Mouse (Mus musculus) A20 (cell line): ENCODE data around the gene Erbin.

Experiments used
- DNase-seq: peaks from one replicate; pipeline ENCODE4 v3.0.0-alpha.2; 2011; ENCODE audit warnings: low read depth, low spot score

Erbin gene

DNA sequence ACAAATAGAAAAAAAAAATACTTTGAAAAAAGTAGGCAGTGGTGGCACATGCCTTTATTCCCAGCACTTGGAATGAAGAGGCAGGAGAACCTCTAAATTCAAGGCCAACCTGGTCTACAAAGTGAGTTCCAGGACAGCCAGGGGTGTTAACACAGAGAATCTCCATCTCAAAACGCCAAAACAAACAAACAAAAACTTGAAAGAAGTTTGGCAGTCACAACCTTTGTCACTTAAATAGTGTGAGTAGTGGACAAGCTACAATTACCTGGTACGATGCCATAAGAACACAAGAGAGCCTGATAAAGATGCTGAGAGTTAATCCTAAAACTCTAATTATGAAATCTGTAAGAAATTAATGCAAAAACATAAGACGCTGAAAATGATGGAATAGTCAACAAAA lies 8.0 kb downstream of the Erbin start:
- DNase-seq = no peak

DNA sequence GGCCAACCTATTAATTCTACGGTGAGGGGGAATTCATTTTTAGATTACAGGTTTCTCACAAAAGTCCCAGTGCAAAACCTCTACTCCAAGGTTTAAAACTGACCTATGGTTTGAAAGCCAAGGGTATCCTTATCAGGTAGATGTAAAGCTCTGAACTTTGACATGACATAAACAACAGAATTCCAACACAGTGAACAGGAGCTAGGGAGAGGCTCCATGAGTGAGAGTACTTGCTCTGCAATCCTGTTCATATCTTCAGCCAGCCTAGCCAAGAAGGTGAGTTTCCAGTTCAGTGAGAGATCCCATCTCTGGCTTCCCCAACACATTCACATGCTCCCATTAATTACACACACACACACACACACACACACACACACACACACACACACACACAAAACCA lies 9.7 kb downstream of the Erbin start:
- DNase-seq = no peak

DNA sequence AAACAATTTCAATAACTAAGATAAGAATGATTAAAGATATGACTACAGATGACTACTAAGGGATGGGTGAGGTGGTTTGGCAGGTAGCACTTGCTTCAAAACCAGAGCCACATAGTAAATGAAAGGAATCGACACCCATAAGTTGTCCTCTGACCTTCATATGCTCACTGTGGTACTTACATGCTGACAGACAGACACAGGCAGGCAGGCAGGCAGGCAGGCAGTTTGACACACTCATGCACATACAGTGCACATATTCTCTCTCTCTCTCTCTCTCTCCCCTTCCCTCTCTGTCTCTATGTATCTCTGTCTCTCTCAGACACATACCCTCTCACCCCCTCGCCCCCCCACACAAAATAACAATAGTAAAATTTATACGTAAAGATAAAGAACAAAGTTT lies 10.4 kb downstream of the Erbin start:
- no peak for DNase-seq

DNA sequence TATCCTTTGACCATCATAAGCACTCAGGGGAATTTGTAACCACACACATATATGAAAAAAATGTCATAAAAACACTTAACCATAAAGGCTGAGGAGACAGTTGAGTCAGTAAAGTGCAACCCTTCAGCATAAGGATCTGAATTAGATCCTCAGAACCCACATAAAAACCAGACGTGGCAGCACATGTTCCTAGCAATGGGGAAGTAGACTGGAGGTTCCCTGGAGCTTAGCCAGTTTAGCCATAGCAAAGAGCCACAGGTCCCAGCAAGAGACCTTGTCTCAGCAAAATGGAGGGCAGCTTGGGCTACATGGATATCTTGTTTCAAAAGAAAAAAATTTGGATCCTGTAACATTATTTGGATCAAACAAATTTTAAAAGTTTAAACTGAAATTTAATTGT lies 20.3 kb downstream of the Erbin start:
- no peak for DNase-seq

DNA sequence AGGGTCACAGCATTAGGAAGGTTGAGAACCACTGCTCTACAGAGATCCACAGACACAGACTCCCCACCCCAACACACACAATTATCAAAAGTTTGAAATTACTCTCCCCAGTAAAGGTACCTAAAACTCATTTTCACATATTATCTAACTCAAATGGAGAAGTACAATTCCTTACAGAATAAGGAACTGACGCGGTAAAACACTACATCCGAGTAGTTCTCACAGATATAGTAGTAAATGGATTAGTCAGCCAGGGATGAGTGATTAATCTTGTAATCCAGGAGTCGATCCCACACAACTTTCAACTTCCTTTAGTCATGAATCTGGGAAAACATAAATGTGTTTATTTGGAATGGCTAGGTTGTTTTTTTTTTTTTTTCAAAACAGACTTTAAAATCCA lies 22.7 kb downstream of the Erbin start:
- no peak for DNase-seq

DNA sequence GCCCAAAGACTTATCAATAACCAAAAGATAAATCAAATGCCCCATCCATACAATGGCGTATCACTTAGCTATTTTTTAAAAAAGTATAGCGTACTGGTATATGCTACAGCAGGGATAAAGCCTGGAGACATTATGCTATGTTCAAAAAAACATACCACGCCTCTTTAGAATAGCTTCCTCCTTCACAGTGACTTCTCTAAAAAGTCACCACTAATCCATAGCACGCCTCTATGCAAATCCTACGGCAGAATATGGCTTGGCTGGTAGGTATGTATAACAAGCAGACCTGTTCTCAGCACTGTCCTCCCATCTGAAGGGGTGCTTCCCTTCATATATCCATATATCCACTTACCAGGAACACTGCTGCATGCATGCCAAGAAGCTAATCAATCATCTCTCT lies 27.2 kb downstream of the Erbin start:
- no peak for DNase-seq

DNA sequence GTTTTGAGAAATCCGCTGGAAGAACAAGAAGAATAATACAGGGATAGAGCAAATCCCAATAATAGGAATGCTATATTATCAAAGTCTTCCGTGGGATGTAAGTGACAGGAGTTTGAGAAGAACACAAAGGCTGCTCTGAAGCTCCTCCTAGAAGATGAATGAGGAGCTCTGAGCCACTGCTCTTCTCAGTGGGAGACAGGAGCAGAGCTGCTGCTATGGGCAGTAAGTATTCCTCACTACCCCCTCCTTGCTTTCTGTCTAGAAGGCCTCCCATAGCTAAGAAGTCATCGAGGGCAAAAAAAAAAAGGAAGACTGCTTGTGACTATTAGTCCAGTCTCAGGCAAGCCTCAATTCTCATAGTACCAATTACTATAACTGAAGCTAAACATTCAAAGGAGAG lies 30.3 kb downstream of the Erbin start:
- no peak for DNase-seq

DNA sequence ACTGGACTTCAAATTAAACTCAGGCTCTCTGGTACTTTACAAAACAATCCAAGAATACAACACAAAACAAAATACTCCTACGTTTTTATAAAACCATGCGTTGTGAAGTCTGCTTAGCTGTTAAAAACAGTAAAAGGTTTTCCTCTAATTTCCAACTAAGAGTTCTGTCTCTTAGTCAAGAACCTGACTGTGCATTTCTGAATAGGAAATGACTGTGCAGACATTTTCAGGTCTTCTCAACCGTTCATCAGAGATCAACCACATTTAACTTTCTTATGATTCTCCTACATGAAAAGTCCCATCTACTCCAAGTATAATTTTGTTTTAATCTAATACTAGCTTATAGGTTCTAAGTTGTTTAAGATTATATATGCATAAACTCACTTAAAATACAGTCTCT lies 33.8 kb downstream of the Erbin start:
- DNase-seq = no peak

DNA sequence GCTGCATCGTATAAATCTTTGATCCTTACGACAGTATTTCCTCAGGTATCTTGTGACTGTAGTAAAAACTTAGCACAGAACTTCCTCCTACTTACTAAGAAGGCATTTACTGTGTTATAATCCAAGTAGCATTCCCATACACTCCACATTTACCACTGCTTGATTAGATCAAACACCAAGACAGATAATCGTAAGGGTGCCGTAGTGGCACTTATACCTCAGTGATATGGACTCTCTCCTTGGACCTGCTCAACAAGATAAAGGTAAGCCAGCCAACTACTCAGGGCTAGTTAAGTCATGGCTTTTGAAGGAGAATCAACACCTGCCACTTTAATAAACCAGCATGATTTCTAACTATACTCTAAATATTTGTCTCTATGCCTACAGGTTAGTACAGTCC lies 39.1 kb downstream of the Erbin start:
- no peak for DNase-seq

DNA sequence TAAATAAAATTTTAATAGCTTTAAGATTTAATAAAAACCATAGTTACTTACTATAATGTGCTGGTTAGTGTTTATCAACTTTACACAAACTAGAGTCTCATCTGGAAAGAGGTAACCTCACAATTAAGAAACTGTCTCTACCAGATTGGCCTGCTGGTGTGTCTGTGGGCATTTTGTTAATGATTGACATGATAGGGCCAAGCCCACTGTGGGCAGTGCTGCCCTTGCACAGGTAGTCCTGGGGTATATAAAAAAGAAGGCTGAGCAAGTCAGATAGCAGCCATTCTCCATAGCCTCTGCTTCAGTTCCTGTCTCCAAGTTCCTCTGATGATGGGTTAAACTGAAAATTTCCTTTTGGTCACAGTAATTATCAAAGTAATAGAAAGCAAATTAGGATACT lies 43.6 kb downstream of the Erbin start:
- DNase-seq = no peak

DNA sequence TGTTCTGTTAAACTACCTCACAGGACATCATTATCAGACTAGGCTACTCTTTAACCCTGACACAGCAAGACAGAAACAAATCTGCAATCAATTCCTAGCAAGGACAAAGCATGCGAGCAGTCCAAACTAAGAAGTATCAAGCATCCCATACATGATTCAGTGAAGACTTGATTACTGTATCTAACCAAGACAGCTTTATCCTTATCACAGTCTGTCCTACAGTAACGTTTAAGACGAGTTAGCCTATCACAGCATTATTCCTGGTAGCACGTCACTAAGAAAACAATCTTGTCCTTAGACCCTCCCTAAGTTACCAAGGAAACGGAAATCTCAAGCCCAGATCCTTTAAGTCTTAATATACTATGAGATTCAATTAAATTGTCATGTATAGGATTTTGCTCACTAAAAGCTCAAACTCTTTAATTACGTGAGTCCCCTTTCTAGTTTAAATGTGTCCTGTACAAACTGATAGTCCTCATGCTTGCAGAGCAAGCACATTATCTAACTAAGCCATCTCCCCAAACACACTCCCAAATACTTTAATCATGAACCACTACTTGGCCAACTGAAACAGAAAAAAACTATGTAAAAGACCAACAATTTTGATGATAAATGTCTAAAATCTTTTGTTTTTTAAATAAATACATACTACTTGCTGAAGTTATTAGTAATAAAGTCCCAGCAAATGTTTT lies 44.3 kb downstream of the Erbin start:
- no peak for DNase-seq

DNA sequence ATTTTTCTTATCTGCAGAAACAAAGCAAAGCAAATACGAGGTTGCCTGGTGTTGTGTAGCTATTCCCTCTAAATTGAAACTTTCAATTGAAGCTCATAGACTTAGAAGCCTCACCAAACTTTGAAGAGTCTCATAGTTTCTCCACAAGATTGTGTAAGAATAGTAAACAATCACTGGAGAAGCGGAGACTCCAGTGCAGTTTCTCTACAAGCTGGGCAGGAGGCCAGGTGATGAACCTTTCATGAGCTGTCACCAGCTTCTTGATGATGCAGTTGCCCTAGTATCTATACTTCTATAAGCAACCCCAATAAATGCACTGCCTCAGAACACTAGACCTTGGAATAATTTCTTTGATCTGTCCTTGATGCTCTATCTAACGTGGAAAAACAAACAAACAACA lies 49.5 kb downstream of the Erbin start:
- no peak for DNase-seq

DNA sequence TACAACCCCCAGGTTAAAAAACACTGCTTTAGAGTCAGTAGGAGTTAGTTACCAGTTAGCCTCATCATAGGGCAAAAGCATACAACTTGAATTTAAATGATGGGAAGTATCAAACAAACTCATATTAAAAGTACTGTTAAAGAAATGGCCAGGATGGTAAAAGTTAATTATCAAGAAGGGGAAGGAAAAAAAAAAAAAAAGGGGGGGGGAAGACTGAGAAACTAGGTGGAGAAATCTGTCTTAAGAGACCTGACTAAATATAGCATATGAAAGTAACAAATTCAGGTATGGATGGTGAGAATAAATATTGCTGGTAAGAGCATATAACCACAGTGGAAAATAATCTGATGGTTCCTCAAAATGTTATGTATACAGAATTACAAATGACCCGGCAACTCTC lies 50.2 kb downstream of the Erbin start:
- DNase-seq = no peak

DNA sequence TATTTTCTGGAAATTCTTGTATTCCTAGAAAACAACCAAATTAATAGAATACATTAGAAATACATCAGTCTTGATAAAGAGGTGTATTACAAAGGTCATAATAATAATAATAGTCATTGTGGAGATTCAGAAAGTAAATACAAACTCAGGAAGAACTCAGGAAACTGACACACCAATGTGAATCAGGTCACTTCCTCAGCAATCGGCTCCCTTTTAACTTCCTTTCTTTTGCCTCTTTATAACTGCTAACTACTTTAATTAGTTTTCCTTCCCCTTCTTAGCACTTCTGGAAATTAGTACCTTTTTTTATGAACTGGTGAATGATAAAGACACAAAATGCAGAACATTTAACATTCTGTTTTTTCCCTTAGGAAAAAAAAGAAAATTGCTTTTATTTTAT lies 51.4 kb downstream of the Erbin start:
- peak; percentile 9 for DNase-seq

DNA sequence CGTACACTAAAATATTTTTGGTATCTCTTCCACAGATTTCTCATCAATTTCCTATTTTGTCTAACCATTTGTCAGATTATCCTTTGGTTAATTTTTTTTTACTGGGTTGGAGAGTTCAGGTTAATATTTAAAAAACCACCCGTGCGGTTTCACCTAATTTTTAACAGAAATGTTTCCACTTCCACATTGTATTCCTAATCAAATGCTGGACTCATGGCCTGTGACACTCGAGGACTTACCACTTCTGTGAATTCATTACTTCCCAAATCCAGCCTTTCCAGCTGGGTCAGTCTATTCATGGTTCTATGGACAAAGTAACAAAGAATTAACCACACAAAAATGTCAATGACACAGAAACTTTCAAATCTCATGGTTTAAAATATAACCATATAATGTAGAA lies 58.3 kb downstream of the Erbin start:
- no peak for DNase-seq

DNA sequence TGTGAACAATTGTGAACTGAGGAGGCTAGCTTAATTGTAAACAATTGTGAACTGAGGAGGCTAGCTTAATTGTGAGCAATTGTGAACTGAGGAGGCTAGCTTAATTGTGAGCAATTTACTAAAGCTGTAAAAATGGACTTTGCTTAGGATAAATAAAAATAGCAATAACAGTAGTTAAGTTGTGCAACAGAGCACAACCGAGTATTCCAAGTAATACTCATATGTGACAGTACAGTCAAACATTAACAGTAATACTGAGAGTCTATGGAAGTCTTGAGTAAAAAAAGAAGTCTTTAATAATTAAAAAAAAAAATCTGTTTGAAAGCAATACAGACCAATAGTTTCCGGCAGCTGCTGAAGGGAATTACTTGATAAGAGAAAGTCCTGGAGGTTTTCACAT lies 61.3 kb downstream of the Erbin start:
- no peak for DNase-seq

DNA sequence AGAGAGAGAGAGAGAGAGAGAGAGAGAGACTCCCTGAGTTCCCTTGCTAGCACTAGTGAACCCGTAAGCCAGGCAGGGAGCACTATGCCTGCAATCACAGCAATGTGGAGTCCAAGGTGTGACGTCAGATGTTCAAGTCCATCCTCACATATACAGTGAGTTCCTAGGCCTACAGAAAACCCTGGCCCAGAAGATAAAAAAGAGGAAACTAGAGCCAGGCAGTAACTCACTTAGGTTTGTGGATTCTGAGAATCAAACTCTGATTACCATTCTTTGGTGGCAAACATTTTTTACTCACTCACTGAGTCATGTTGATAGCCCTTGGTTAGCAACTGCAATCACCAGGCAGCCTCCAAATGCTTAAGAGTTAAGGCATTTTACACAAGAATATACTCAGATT lies 72.7 kb downstream of the Erbin start:
- DNase-seq = no peak

DNA sequence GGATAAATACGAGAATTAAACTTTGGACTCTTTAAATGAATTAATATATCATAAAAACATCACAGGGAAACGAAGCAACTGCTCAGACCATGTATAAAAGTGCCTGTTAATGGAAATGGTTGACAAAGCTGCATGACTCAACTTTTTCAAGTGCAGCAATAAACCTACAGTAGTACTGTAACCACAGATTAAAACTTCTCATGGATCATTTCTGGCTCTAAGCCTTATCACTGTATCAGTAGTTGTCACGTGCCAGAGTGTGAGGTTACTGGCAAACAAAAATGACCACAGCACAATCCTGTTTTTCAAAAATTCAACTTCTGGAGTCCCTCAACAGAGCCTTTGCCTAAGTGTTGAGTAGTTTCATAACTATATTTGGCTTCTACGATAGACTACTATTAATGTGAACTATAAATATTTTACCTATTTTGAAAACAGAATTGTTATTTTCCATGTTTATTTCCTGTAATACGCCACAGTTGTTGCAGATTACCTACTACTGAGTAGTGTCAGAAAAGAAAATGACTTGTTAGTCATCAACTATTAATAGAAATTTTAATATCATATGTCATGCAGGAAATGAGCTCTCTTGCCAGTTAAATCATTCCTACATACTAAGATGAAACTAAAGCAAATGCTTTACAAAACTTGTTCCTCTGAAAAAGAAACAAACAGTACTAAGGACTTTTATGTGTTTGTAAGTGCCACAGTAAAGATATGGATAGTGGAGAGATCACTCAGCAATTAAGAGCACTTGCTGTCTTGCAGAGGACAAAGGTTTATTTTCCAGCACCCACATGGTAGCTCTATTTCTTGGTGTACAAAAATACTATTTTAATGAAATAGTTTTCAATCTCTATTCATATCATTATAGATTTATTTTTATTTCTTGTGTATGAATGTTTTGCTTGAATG lies 78.8 kb downstream of the Erbin start:
- DNase-seq = no peak

DNA sequence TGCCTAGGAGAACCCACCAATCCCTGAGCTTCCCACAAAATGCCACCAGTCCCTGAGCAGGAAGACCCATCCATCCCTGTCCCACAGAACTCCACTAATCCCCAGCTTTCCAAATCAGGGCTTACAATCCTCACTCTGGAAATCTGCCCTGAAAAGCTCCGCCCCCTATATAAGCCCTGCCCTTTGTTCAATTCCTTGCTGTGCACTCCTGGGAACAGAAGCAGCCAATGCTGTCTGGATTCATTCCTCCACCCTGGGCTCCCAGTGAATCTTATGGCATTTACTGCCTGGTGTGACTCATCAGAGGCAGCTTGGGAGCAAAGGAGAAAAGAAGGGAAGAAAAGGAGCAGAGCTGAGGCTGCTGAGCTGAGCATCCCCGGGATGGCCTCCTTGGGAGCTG lies 81.7 kb downstream of the Erbin start:
- DNase-seq = no peak

DNA sequence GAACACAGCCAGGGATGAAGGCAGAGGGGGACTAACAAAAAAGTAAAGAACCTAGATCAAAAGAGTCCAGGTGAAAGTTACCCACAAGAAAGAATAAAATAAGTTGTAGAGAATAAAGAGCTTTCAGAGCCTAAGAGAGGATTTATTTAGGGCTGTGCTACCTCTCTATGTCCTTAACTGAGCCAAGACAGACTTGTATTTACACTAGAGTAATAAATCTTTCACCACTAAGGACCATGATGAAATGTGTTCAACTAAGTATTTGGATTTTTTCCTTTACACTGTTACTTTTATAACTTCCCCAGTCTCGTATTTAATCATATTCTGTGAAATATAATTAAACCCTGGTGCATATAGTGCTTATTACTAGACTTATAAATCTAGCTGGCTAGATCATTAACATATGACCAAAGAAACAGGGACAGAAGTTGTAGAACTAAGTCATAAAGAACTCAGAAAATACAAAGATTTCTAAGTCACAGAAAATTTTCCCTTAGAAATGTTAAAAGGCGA lies 90.6 kb downstream of the Erbin start:
- DNase-seq = no peak

DNA sequence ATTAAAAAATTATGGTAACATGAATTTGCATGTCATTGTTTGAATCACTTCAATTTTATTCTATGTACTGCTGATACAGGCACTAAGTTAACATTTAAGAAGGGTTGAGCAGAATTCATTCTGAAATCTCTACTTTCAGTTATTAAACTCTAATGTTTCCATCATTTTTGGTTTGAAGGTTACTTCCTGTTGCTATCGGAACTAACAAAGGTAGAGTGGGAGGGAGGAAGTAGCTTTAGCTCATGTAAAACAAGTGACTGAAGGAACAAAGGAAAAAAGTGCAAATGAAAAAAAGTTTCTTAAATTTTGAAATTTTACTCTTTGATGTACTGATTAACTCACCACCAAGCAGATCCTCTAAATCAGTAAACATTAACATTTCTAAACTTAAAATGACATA lies 98.0 kb downstream of the Erbin start:
- no peak for DNase-seq

DNA sequence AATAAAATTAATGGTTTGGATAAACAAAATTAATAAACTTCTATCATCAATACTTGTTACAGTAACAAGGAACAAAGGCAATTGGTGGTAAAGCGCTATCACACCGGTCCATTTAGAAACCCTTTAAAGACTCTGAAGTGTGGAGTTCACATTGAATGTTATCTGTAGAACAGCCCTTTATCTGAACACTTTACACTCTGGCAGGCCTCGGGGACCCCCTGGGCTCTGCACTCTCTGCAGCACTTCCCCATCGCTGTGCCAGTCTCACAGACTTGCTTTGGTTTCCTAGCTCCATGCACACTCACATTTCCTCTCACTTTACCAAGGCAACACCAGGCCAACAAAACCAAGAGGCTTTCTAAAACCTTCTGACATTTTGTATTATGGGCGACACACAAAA lies 100.9 kb downstream of the Erbin start:
- peak; percentile 47 for DNase-seq

DNA sequence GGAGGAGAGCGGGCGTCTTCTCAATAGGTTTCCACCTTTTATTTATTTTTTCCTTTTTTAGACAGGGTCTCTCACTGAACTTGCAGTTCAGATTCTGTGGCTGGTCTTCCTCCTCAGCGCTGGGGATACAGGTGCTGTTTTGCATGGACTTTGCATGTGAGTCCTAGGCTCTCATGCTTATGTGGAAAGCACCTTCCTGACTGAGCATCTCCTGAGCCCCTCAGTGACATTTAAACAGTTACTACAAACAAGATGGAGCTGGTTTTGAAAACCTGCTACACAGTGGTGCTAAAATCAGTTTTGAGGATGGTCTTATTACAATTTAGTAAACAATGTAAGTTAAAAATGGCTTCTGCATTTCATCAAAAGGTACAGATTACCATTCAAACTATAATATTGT lies 102.4 kb downstream of the Erbin start:
- peak; percentile 87 for DNase-seq
